Mouse (Mus musculus): ENCODE results near the gene Nrxn1. TPM values are rescaled to one million over a fixed set of nuclear protein-coding genes. Genes with fewer than 3 reads are reported as not detected.

Gene Nrxn1
- polyA plus RNA-seq, 1 experiment from 2014 or later = 2.1 TPM

DNA sequence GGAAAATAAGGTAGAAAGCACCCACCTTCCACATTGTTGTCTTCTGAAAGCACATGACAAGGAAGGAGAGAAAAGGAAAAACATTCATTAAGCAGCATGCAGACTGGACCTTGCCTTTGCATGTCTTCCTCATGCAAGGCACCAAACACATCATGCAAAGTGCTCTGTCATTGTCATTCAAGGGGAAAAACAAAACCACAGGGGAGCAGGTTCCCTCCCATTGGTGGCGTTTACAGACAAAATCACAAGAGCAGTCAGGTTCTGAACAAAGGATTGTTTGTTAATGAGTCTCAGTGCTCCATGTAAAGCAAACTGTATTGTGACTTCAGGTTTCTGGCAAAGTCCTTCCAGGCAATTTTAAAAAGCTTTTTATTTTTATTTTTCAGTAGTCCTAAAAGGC lies 97.4 kb downstream of the Nrxn1 start:
- Histone ChIP-seq H3K9ac (ENCODE audit: low read depth, low read length) (no peak overlapping the region), H3K27me3 (replicated peaks; ENCODE audit: control insufficient read depth, insufficient read depth, low read length) (no peaks in the 10 kb centered on the region), H3K9me3 (ENCODE audit: control insufficient read depth, low read length) (no peaks in the 10 kb centered on the region), H3K27ac (ENCODE audit: low read length) (no peak overlapping the region), H3K4me1 (ENCODE audit: control insufficient read depth, insufficient read depth, low read length) (no peaks in the 10 kb centered on the region), H3K36me3 (ENCODE audit: control insufficient read depth, insufficient read depth, low read length) (no peaks in the 10 kb centered on the region), H3K4me2 (ENCODE audit: low read depth, low read length) (no peak overlapping the region), H3K4me3 (ENCODE audit: low read length) (no peak overlapping the region)
- 45% methylated on average over 1 of the region's 1 CpGs for WGBS
- ATAC-seq = no peak

DNA sequence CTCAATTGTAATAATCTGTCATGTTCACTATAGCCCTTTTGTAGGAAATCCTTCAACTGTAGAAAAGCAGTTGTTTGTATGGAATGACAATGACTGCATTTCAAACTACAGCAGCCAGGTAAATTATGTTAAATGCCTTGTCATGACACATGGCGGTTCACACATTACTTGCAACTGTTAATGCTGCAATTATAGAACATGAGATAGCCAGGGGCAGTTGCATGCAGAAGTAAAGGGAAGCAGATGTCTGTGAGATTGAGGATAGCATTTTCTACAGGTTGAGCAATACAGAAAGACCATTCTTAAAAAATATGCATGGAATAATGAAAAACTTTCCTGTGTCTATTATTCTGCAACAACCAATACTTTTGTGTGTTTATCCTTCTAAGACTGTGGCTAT lies 98.6 kb downstream of the Nrxn1 start:
- Histone ChIP-seq H3K9me3 (ENCODE audit: control insufficient read depth, low read length) (no peaks in the 10 kb centered on the region), H3K9ac (ENCODE audit: low read depth, low read length) (no peak overlapping the region), H3K27ac (ENCODE audit: low read length) (no peak overlapping the region), H3K4me2 (ENCODE audit: low read depth, low read length) (no peak overlapping the region), H3K4me1 (ENCODE audit: control insufficient read depth, insufficient read depth, low read length) (no peaks in the 10 kb centered on the region), H3K27me3 (replicated peaks; ENCODE audit: control insufficient read depth, insufficient read depth, low read length) (no peaks in the 10 kb centered on the region), H3K4me3 (ENCODE audit: low read length) (no peak overlapping the region), H3K36me3 (ENCODE audit: control insufficient read depth, insufficient read depth, low read length) (no peaks in the 10 kb centered on the region)
- WGBS = 84% methylated on average over 1 of the region's 1 CpGs
- ATAC-seq = no peak

DNA sequence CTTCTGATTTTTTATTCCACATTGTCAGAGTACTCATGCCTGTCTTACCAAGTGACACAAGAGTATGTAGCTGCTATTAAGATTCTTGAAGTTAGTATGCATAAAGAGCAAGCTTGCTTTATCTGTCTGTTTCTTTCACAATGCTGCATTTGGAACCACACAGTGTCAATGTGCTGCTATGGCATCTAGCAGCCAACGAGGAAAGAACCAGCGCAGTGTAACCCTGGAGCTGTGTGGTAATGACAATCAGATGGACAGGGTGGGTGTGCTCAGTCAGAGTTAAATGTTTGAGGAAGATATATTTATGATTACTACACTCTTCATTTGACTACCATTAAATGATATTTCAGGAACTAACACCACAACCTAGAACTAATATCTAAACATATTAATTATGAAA lies 102.1 kb downstream of the Nrxn1 start:
- no peaks in the 10 kb centered on the region for H3K36me3 ChIP-seq (ENCODE audit: control insufficient read depth, insufficient read depth, low read length)
- no peaks in the 10 kb centered on the region for H3K9me3 ChIP-seq (ENCODE audit: control insufficient read depth, low read length)
- WGBS = 80% methylated on average over 2 of the region's 2 CpGs
- H3K4me3 ChIP-seq (ENCODE audit: low read length) = no peak overlapping the region
- H3K27ac ChIP-seq (ENCODE audit: low read length) = no peak overlapping the region
- no peak for ATAC-seq
- no peak overlapping the region for H3K9ac ChIP-seq (ENCODE audit: low read depth, low read length)
- H3K4me1 ChIP-seq (ENCODE audit: control insufficient read depth, insufficient read depth, low read length) = no peaks in the 10 kb centered on the region
- no peak overlapping the region for H3K4me2 ChIP-seq (ENCODE audit: low read depth, low read length)
- H3K27me3 ChIP-seq (replicated peaks; ENCODE audit: control insufficient read depth, insufficient read depth, low read length) = no peaks in the 10 kb centered on the region

DNA sequence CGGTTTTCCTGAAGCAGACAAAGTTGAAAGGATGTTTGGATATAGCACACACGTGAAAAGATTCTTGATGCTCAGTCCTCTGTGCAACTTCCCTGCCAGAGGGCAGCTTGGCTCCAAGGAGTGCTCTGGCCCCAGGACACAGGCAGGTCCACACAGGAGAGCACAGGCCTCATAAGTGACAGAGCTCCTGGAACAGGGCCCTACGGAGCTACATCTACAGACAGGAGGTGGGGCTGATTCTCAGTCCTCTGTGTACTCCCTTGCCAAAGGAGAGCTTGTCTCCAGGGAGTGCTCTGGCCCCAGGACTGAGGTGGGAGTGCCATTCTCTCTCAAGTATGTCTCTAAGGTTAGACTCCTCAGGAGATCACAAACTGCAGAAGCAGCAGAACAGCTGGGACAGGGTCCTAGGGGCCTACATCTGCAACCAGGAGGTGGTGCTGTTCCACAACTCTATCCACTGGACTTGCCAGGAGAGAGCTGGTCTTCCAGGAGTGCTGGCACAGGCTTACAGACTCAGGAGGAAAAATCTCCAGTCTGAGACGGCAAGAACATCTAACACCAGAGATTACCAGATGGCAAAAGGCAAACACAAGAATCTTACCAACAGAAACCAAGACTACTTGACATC lies 129.9 kb downstream of the Nrxn1 start:
- Histone ChIP-seq H3K36me3 (ENCODE audit: control insufficient read depth, insufficient read depth, low read length) (no peaks in the 10 kb centered on the region), H3K9ac (ENCODE audit: low read depth, low read length) (no peak overlapping the region), H3K4me2 (ENCODE audit: low read depth, low read length) (no peak overlapping the region), H3K9me3 (ENCODE audit: control insufficient read depth, low read length) (no peaks in the 10 kb centered on the region), H3K27me3 (replicated peaks; ENCODE audit: control insufficient read depth, insufficient read depth, low read length) (no peaks in the 10 kb centered on the region), H3K4me3 (ENCODE audit: low read length) (no peak overlapping the region), H3K27ac (ENCODE audit: low read length) (no peak overlapping the region), H3K4me1 (ENCODE audit: control insufficient read depth, insufficient read depth, low read length) (no peaks in the 10 kb centered on the region)
- no peak for ATAC-seq
- 46% methylated on average over 4 of the region's 4 CpGs for WGBS

DNA sequence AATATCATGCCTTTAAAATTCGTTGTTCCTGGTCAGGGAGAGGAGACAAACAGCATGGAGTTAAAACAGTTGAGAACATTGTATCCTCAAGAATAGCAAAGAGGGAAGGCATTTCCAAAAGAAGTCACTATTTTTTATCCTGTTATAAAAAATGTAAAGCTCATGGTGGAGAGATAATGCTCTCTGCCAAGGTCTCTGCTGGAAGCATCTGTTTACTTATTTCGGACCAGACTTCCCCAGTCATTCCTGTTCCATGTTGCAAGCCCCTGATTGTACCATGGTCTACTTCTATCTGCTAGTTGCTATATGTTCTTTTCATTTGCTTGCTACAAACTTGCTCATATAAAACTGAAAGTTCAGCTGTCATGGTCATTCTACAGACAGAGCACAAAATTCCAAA lies 137.7 kb downstream of the Nrxn1 start:
- no peak for ATAC-seq
- 68% methylated on average over 2 of the region's 2 CpGs for WGBS

DNA sequence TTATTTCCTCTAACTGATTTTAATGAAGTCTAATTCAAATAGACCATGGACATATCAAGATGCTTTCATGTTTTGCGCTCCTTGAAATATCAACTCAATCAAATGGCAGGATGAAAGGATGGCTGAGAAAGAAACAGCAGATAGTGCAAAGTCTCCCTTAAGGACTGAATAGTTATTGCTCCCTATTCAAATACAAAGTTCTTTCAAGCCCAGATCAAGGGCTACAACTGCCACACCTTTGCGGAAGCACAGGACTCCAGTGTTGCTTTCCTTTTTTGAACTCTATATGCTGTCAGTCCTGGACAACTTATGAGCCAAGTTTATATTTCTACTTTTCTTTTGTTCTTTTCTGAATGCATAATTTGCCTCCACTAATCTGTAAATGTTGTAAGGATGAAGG lies 157.9 kb downstream of the Nrxn1 start:
- peak; percentile 81 for ATAC-seq
- H3K9ac ChIP-seq (ENCODE audit: low read depth, low read length) = no peak overlapping the region
- H3K36me3 ChIP-seq (ENCODE audit: control insufficient read depth, insufficient read depth, low read length) = no peaks in the 10 kb centered on the region
- H3K9me3 ChIP-seq (ENCODE audit: control insufficient read depth, low read length) = no peaks in the 10 kb centered on the region
- no peaks in the 10 kb centered on the region for H3K27me3 ChIP-seq (replicated peaks; ENCODE audit: control insufficient read depth, insufficient read depth, low read length)
- no peak overlapping the region for H3K27ac ChIP-seq (ENCODE audit: low read length)
- H3K4me2 ChIP-seq (ENCODE audit: low read depth, low read length) = no peak overlapping the region
- 80% methylated on average over 2 of the region's 2 CpGs for WGBS
- H3K4me3 ChIP-seq (ENCODE audit: low read length) = no peak overlapping the region
- no peaks in the 10 kb centered on the region for H3K4me1 ChIP-seq (ENCODE audit: control insufficient read depth, insufficient read depth, low read length)

More for the DNA sequence above, 137.7 kb downstream of the Nrxn1 start:
- Histone ChIP-seq H3K9me3 (ENCODE audit: control insufficient read depth, low read length) (no peaks in the 10 kb centered on the region), H3K27me3 (replicated peaks; ENCODE audit: control insufficient read depth, insufficient read depth, low read length) (no peaks in the 10 kb centered on the region), H3K4me1 (ENCODE audit: control insufficient read depth, insufficient read depth, low read length) (no peaks in the 10 kb centered on the region), H3K4me3 (ENCODE audit: low read length) (no peak overlapping the region), H3K9ac (ENCODE audit: low read depth, low read length) (no peak overlapping the region), H3K36me3 (ENCODE audit: control insufficient read depth, insufficient read depth, low read length) (no peaks in the 10 kb centered on the region), H3K4me2 (ENCODE audit: low read depth, low read length) (no peak overlapping the region), H3K27ac (ENCODE audit: low read length) (no peak overlapping the region)

DNA sequence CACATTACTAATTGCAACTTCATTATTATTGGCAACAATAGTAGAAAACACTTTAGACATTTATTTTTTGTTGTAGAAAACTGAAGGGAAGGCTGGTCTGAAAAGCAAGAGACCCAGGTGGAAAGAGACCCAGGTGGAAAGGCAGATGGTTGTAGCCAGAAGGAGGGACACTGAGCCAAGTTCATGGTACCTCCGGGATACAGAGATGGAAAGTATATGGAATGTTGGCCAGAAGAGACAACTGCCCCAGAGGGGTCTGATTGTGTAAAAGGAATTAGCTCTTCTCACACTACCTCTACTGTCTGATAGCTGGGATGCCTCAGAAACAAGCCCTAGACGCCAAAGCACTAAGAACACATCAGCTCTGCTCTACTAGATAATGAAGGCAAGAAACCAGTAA lies 179.6 kb downstream of the Nrxn1 start:
- H3K4me1 ChIP-seq (ENCODE audit: control insufficient read depth, insufficient read depth, low read length) = no peaks in the 10 kb centered on the region
- 78% methylated on average over 2 of the region's 2 CpGs for WGBS
- no peaks in the 10 kb centered on the region for H3K27me3 ChIP-seq (replicated peaks; ENCODE audit: control insufficient read depth, insufficient read depth, low read length)
- no peaks in the 10 kb centered on the region for H3K36me3 ChIP-seq (ENCODE audit: control insufficient read depth, insufficient read depth, low read length)
- no peak overlapping the region for H3K27ac ChIP-seq (ENCODE audit: low read length)
- no peak overlapping the region for H3K9ac ChIP-seq (ENCODE audit: low read depth, low read length)
- H3K9me3 ChIP-seq (ENCODE audit: control insufficient read depth, low read length) = no peaks in the 10 kb centered on the region
- ATAC-seq = no peak
- no peak overlapping the region for H3K4me2 ChIP-seq (ENCODE audit: low read depth, low read length)
- H3K4me3 ChIP-seq (ENCODE audit: low read length) = no peak overlapping the region

DNA sequence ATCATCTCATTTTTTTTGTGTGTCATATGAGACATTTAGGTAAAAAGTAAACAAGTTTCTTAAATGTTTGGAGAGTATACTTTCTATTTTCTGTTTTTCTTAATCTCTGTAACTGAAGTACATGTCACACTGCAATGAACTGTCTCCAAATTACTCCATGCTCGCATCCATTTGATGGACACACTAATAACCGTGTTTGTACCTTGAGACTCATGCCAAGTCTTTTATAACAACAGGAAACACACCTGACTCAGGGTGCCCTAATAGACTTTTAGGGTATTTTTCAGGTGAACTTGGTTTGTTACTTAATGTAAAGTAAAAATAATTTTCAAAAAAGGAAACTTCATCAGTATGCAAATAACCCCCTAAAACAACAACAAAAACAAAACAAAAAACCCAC lies 180.1 kb downstream of the Nrxn1 start:
- no peak for ATAC-seq
- no peak overlapping the region for H3K4me2 ChIP-seq (ENCODE audit: low read depth, low read length)
- H3K9ac ChIP-seq (ENCODE audit: low read depth, low read length) = no peak overlapping the region
- no peaks in the 10 kb centered on the region for H3K9me3 ChIP-seq (ENCODE audit: control insufficient read depth, low read length)
- no peak overlapping the region for H3K4me3 ChIP-seq (ENCODE audit: low read length)
- H3K27me3 ChIP-seq (replicated peaks; ENCODE audit: control insufficient read depth, insufficient read depth, low read length) = no peaks in the 10 kb centered on the region
- 83% methylated on average over 2 of the region's 2 CpGs for WGBS
- H3K27ac ChIP-seq (ENCODE audit: low read length) = no peak overlapping the region
- no peaks in the 10 kb centered on the region for H3K4me1 ChIP-seq (ENCODE audit: control insufficient read depth, insufficient read depth, low read length)
- no peaks in the 10 kb centered on the region for H3K36me3 ChIP-seq (ENCODE audit: control insufficient read depth, insufficient read depth, low read length)

DNA sequence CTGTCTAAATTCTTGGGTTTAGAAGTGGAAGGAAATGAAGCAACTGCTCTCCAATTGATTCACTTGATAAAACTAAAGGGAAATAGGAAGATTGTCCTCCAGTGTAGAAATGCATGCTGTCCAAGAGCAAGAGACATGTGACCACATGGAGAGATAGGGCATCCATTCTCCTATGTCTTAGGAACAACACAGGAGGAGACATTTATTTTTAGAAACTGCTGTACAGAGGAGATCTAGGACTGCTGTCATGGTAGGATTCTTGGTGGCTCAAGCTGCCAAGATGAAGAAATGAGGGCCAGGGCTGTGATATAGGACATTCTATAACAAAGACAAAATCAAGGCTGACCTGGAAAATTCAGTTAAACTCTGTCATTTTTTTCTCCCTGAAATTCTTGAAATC lies 180.5 kb downstream of the Nrxn1 start:
- ATAC-seq = no peak
- Histone ChIP-seq H3K4me2 (ENCODE audit: low read depth, low read length) (no peak overlapping the region), H3K27ac (ENCODE audit: low read length) (no peak overlapping the region), H3K9ac (ENCODE audit: low read depth, low read length) (no peak overlapping the region), H3K36me3 (ENCODE audit: control insufficient read depth, insufficient read depth, low read length) (no peaks in the 10 kb centered on the region), H3K4me1 (ENCODE audit: control insufficient read depth, insufficient read depth, low read length) (no peaks in the 10 kb centered on the region), H3K9me3 (ENCODE audit: control insufficient read depth, low read length) (no peaks in the 10 kb centered on the region), H3K27me3 (replicated peaks; ENCODE audit: control insufficient read depth, insufficient read depth, low read length) (no peaks in the 10 kb centered on the region), H3K4me3 (ENCODE audit: low read length) (no peak overlapping the region)

All from intestine, embryonic 16.5 days (tissue).